Mouse (Mus musculus): ENCODE measurements around the gene Gmpr2.

DNA sequence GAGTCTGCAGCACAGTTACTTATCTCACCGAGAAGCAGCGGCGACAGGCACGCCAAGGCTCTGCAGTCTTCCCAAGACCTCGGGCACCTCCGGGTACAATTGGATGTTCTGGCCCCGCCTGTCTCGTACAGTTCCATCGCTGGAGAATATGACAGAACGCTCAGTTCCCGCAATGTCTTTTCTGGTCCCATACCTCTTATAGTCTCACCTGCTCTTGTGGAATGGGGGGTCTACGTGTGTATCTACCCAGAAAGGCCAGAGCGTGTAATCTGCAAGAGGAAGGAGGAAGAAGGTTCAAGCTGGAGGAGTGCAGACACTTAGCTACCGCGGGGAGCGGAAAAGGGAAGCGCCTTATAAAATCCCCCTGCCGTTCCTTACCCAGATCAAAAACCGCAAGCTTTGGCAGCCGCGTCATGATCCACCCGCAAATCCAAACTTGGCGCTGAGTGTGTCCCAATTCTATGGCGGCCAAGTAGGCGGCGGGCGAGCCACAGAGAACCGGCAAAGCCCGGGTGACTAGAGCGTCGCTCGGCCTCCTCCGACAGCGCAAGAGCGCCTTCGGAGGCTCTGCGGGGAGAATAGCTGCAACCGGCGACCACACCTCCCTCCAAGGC, 11.7 kb upstream of the Gmpr2 start, which contains the start of gene Mdp1:
- TF ChIP-seq CTCF (conservative IDR thresholded peaks at IDR 0.05; ENCODE audit: insufficient read depth, insufficient read length, low read depth, low read length) (peak; percentile 59), POLR2A (IDR thresholded peaks at IDR 0.05; ENCODE audit: low read depth, low read length) (no peak)

All from kidney, adult 2 months (tissue).